Mouse (Mus musculus): Measurements from ENCODE around the gene Gnb3.
"Not testable (repeated sequence)": the region's sequence is repeated elsewhere in the genome, so short reads cannot be mapped to it uniquely, and the experiment has no call there.

Gene Gnb3

GRCm38 (mm10) chr6:124857840-124858530 is 17.9 kb upstream of the Gnb3 start:
- DNase-seq (ENCODE audit: low read depth, low spot score): no peak

- DNase-seq (ENCODE audit: low read depth, low spot score): no peak
Observed at GRCm38 (mm10) chr6:124856916-124857839, 17.1 kb upstream of the Gnb3 start, which contains the start of gene P3h3. TSS of gene P3h3 (minus strand) at chr6:124857752.

GRCm38 (mm10) chr6:124856321-124856720 is 16.2 kb upstream of the Gnb3 start:
- no peak for DNase-seq (ENCODE audit: low read depth, low spot score)

GRCm38 (mm10) chr6:124854647-124855046 is 14.6 kb upstream of the Gnb3 start:
- no peak for DNase-seq (ENCODE audit: low read depth, low spot score)

GRCm38 (mm10) chr6:124850535-124850934 is 10.5 kb upstream of the Gnb3 start:
- DNase-seq (ENCODE audit: low read depth, low spot score): no peak

- DNase-seq (ENCODE audit: low read depth, low spot score): peak; percentile 65
Observed at GRCm38 (mm10) chr6:124847305-124847704, 7.2 kb upstream of the Gnb3 start.

GRCm38 (mm10) chr6:124839805-124840204 is 270 bp downstream of the Gnb3 start:
- no peak for DNase-seq (ENCODE audit: low read depth, low spot score)

GRCm38 (mm10) chr6:124836411-124836810 is 3.7 kb downstream of the Gnb3 start:
- DNase-seq (ENCODE audit: low read depth, low spot score): no peak

- DNase-seq (ENCODE audit: low read depth, low spot score): no peak
Observed at GRCm38 (mm10) chr6:124835531-124835930, 4.5 kb downstream of the Gnb3 start.

GRCm38 (mm10) chr6:124834512-124835081 is 5.5 kb downstream of the Gnb3 start:
- DNase-seq (ENCODE audit: low read depth, low spot score): no peak

GRCm38 (mm10) chr6:124831649-124832048 is 8.4 kb downstream of the Gnb3 start:
- no peak for DNase-seq (ENCODE audit: low read depth, low spot score)

GRCm38 (mm10) chr6:124831199-124831598 is 8.9 kb downstream of the Gnb3 start:
- DNase-seq (ENCODE audit: low read depth, low spot score): not testable (repeated sequence)

GRCm38 (mm10) chr6:124829799-124830700 is 10.0 kb downstream of the Gnb3 start:
- peak; percentile 91 for DNase-seq (ENCODE audit: low read depth, low spot score)

- DNase-seq (ENCODE audit: low read depth, low spot score): peak; percentile 99
Observed at GRCm38 (mm10) chr6:124828868-124829798, 10.9 kb downstream of the Gnb3 start, which contains the start of the genes Usp5 and Cdca3. TSS of gene Usp5 (minus strand) at chr6:124829484. TSS of gene Cdca3 (plus strand) at chr6:124829547.

GRCm38 (mm10) chr6:124828101-124828592 is 11.9 kb downstream of the Gnb3 start:
- DNase-seq (ENCODE audit: low read depth, low spot score): no peak

- DNase-seq (ENCODE audit: low read depth, low spot score): no peak
Observed at GRCm38 (mm10) chr6:124822049-124822448, 18.0 kb downstream of the Gnb3 start.

GRCm38 (mm10) chr6:124820891-124821290 is 19.2 kb downstream of the Gnb3 start:
- DNase-seq (ENCODE audit: low read depth, low spot score): no peak

- DNase-seq (ENCODE audit: low read depth, low spot score): no peak
Observed at GRCm38 (mm10) chr6:124817971-124818370, 22.1 kb downstream of the Gnb3 start.

GRCm38 (mm10) chr6:124817563-124817962 is 22.5 kb downstream of the Gnb3 start:
- DNase-seq (ENCODE audit: low read depth, low spot score): no peak

GRCm38 (mm10) chr6:124817125-124817524 is 22.9 kb downstream of the Gnb3 start:
- DNase-seq (ENCODE audit: low read depth, low spot score): no peak

Measured in c-Kit-negative CD71-positive TER-119-positive erythroid progenitor cells, embryonic 14.5 days (primary cell).